Mouse (Mus musculus) liver, embryonic 12.5 days (tissue): Measurements from ENCODE around the gene Lefty1. TPM values are rescaled to one million over a fixed set of nuclear protein-coding genes. Genes with fewer than 3 reads are reported as not detected.
"Not testable (repeated sequence)": the region's sequence is repeated elsewhere in the genome, so short reads cannot be mapped to it uniquely, and the experiment has no call there.

Experiments
- ATAC-seq: fragments of 200-750 bp; cut with Nextera tagmentation; 2 replicates; pipeline ENCODE4 v1.8.0; 2017; ENCODE audit warnings: moderate number of reproducible peaks, mild to moderate bottlenecking, moderate library complexity
- H3K27ac ChIP-seq: fragments of 300-500 bp; sonication (generic); 2 replicates; pipeline ENCODE4 v1.5.1; 2016; ENCODE audit warnings: mild to moderate bottlenecking
- H3K27me3 ChIP-seq: fragments of 300-500 bp; sonication (generic); replicated peaks from 2 replicates; pipeline ENCODE4 v1.6.1; 2016; ENCODE audit warnings: mild to moderate bottlenecking, moderate library complexity
- H3K36me3 ChIP-seq: fragments of 300-500 bp; sonication (generic); 2 replicates; pipeline ENCODE4 v1.6.1; 2016; ENCODE audit warnings: mild to moderate bottlenecking, moderate library complexity
- H3K4me1 ChIP-seq: fragments of 300-500 bp; sonication (generic); 2 replicates; pipeline ENCODE4 v1.6.1; 2016
- H3K4me2 ChIP-seq: fragments of 300-500 bp; sonication (generic); 2 replicates; pipeline ENCODE4 v1.6.1; 2016; ENCODE audit warnings: mild to moderate bottlenecking, moderate library complexity
- H3K4me3 ChIP-seq: fragments of 300-500 bp; sonication (generic); 2 replicates; pipeline ENCODE4 v1.5.1; 2016; ENCODE audit warnings: mild to moderate bottlenecking, moderate library complexity
- H3K9ac ChIP-seq: fragments of 300-500 bp; sonication (generic); 2 replicates; pipeline ENCODE4 v1.6.1; 2016; ENCODE audit warnings: mild to moderate bottlenecking, moderate library complexity
- H3K9me3 ChIP-seq: fragments of 300-500 bp; sonication (generic); replicated peaks from 2 replicates; pipeline ENCODE4 v1.6.1; 2016; ENCODE audit warnings: mild to moderate bottlenecking, moderate library complexity
- WGBS: fragments of 180-500 bp; shearing (Covaris S2); methylation state at CpG from one replicate; pipeline ENCODE4 v1.1.7; 2016; ENCODE audit not compliant: insufficient replicate concordance; 5-methylcytosine and 5-hydroxymethylcytosine counted together
- polyA plus RNA-seq: library from polyadenylated mRNA; unstranded; fragments of >200 nt; fragmentation: Nextera tagmentation; extraction: Ambion mirVana; gene quantifications from 2 replicates; pipeline ENCODE4 v1.2.1, GENCODE M21; 2016

The Lefty1 gene
- polyA plus RNA-seq, 1 experiment from 2014 or later = 4.7 TPM

DNA sequence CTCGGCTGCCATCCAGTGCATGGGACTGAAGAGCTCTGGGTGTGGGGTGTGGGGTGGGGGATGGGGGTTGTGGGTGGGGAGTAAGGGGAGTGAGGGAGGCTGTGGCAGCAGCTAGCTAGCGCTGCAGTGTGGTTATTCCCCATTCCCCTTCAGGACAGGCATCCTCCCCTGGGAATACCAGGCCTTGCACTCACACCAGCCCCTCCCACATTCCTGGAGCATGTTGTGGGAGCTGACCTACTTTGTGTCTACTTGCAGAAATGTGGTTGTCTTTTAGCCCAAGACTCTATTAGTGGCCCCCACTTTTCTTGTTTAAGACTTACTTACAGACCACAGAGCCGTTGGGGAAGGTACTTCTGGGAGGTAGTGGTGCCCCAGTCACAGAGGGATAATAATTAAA, 31.7 kb downstream of the Lefty1 start:
- H3K36me3 ChIP-seq = peaks cover 90% of the 10 kb centered on the region
- no peaks in the 10 kb centered on the region for H3K9me3 ChIP-seq
- WGBS = 71% methylated on average over 3 of the region's 3 CpGs
- H3K9ac ChIP-seq = no peak overlapping the region
- H3K4me1 ChIP-seq = peaks cover 7% of the 10 kb centered on the region; the same call in 1 of the 2 replicates
- no peak overlapping the region for H3K4me2 ChIP-seq
- H3K27ac ChIP-seq = no peak overlapping the region
- no peaks in the 10 kb centered on the region for H3K27me3 ChIP-seq
- H3K4me3 ChIP-seq = no peak overlapping the region
- no peak for ATAC-seq

DNA sequence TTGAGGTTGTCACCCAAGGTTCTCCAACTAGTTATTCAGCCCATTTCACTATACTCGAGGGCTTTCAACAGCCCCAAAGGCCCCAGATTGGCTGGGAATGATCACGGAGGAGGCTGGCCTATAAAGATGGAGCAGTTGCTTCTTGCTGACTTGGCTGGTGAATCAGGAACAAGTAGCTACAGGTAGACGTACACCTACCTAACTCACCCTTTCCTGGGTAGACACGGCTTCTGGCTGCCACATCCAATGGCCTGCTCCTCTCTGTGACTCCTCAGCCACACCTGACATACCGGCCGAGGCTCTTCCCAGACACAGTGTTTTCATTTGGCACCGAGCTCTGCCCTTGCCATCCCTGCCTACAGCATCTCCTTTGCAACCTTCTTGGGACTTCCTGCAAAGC, 32.4 kb downstream of the Lefty1 start:
- H3K9me3 ChIP-seq = no peaks in the 10 kb centered on the region
- ATAC-seq = no peak
- H3K9ac ChIP-seq = no peak overlapping the region
- H3K27me3 ChIP-seq = no peaks in the 10 kb centered on the region
- no peak overlapping the region for H3K27ac ChIP-seq
- no peak overlapping the region for H3K4me2 ChIP-seq
- 79% methylated on average over 7 of the region's 7 CpGs for whole genome bisulfite sequencing
- no peak overlapping the region for H3K4me3 ChIP-seq
- H3K36me3 ChIP-seq = peaks cover 83% of the 10 kb centered on the region
- peaks cover 11% of the 10 kb centered on the region; the same call in 1 of the 2 replicates for H3K4me1 ChIP-seq

DNA sequence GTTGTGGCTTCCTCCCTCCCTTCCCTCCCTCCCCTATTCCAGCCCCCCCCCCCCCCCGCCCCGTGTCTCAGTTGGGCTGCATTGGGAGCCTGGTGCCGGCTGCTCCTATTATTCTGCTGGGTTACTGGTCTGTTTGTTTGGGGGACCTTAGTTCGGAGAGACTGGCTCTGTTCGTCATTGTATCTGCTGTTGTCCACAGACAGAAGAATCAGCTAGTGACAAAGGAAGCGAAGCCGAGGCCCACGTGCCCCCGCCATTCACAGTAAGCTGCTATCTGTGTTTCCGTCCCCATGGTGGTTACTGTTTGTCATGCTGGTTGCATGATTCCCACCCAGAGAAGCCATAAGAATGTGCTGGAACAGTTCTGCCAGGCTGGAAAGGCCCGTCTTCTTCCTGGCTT, 38.1 kb downstream of the Lefty1 start:
- Histone ChIP-seq H3K4me2 (no peak overlapping the region), H3K9ac (no peak overlapping the region), H3K27ac (no peak overlapping the region), H3K27me3 (peaks cover 2% of the 10 kb centered on the region; the same call in 1 of the 2 replicates), H3K36me3 (peaks cover 40% of the 10 kb centered on the region), H3K4me3 (no peak overlapping the region), H3K9me3 (no peaks in the 10 kb centered on the region), H3K4me1 (0 out of 2 replicates have a peak, but pooled peaks cover 5% of the 10 kb centered on the region)
- ATAC-seq = no peak
- WGBS = 65% methylated on average over 10 of the region's 11 CpGs

- ATAC-seq = peak; percentile 56; the same call in 1 of the 2 replicates
- H3K27me3 ChIP-seq = peaks cover 12% of the 10 kb centered on the region; the same call in 1 of the 2 replicates
- 0 out of 2 replicates have a peak, but pooled peaks cover 5% of the 10 kb centered on the region for H3K4me1 ChIP-seq
- no peaks in the 10 kb centered on the region for H3K9me3 ChIP-seq
- no peak overlapping the region for H3K27ac ChIP-seq
- WGBS = 57% methylated on average over 14 of the region's 14 CpGs
- H3K4me2 ChIP-seq = no peak overlapping the region
- H3K36me3 ChIP-seq = peaks cover 30% of the 10 kb centered on the region
- H3K9ac ChIP-seq = no peak overlapping the region
- H3K4me3 ChIP-seq = no peak overlapping the region
Measured at GRCm38 (mm10) chr1:180974126-180974746, 39.4 kb downstream of the Lefty1 start.

- Histone ChIP-seq H3K9me3 (no peaks in the 10 kb centered on the region), H3K4me3 (no peak overlapping the region), H3K36me3 (peaks cover 18% of the 10 kb centered on the region), H3K9ac (no peak overlapping the region), H3K4me1 (peaks cover 18% of the 10 kb centered on the region), H3K4me2 (no peak overlapping the region), H3K27me3 (peaks cover 12% of the 10 kb centered on the region; the same call in 1 of the 2 replicates), H3K27ac (no peak overlapping the region)
- 52% methylated on average over 4 of the region's 4 CpGs for WGBS
- ATAC-seq = no peak
Measured at GRCm38 (mm10) chr1:180976110-180976679, 41.4 kb downstream of the Lefty1 start.

- no peak overlapping the region for H3K4me3 ChIP-seq
- no peak overlapping the region for H3K4me2 ChIP-seq
- ATAC-seq = no peak
- peaks cover 15% of the 10 kb centered on the region for H3K27me3 ChIP-seq
- H3K36me3 ChIP-seq = no peaks in the 10 kb centered on the region
- 75% methylated on average over 24 of the region's 24 CpGs for WGBS
- H3K4me1 ChIP-seq = peaks cover 20% of the 10 kb centered on the region
- H3K9me3 ChIP-seq = no peaks in the 10 kb centered on the region
- no peak overlapping the region for H3K27ac ChIP-seq
- no peak overlapping the region for H3K9ac ChIP-seq
Measured at GRCm38 (mm10) chr1:180979484-180980251, 44.8 kb downstream of the Lefty1 start.

GRCm38 (mm10) chr1:180980464-180980863, 45.6 kb downstream of the Lefty1 start:
- H3K9ac ChIP-seq = no peak overlapping the region
- H3K36me3 ChIP-seq = no peaks in the 10 kb centered on the region
- WGBS = 54% methylated on average over 2 of the region's 2 CpGs
- H3K4me3 ChIP-seq = no peak overlapping the region
- no peaks in the 10 kb centered on the region for H3K9me3 ChIP-seq
- H3K4me2 ChIP-seq = no peak overlapping the region
- peaks cover 15% of the 10 kb centered on the region for H3K27me3 ChIP-seq
- peak; percentile 38 for ATAC-seq
- H3K4me1 ChIP-seq = peaks cover 20% of the 10 kb centered on the region
- H3K27ac ChIP-seq = no peak overlapping the region

DNA sequence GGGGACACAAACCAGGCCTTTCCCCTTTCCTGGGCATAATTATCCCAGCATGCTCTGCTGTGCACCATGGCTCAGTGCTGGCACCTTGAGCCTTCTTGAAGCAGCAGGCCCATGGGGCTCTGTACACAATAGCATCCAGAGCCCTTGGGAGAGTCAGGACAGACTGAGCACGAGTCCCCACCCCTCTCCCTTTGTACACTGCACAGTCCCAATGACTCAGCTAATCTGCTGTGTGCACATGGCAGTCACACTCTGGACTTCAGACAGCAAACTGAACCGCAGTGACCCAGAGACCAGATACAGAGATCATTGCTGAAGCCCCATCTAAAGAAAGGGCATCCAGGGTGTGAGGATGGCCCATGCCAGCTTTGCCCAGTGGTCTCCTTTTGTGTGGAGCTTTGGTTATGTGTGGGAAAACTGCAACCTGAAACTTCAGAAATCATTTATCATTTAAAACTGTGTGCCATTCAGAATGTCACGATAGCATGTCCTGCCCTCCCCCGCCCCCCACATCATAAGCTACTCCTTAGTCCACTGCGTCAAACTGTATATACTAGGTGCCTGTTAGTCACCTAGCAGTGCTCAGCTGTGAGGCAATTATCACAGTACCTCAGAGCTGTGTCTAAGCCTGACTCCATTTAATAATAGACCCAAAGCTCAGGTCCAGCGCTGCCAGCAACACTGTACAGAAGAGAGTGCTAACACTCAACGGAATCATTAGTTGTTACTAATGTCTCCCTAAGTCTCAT, 46.6 kb downstream of the Lefty1 start:
- Histone ChIP-seq H3K4me1 (peaks cover 20% of the 10 kb centered on the region), H3K27me3 (peaks cover 22% of the 10 kb centered on the region), H3K27ac (peak overlapping the region; percentile 3; the same call in 1 of the 2 replicates)
- WGBS = 59% methylated on average over 7 of the region's 7 CpGs
- H3K4me2 ChIP-seq, H3K36me3 ChIP-seq, H3K9ac ChIP-seq, H3K4me3 ChIP-seq, H3K9me3 ChIP-seq: not testable (repeated sequence)
- ATAC-seq = peak; percentile 89

GRCm38 (mm10) chr1:180986701-180987100, 51.9 kb downstream of the Lefty1 start:
- H3K27me3 ChIP-seq = peaks cover 21% of the 10 kb centered on the region
- H3K4me2 ChIP-seq = no peak overlapping the region
- H3K27ac ChIP-seq = no peak overlapping the region
- H3K9ac ChIP-seq = no peak overlapping the region
- WGBS = 75% methylated on average over 8 of the region's 8 CpGs
- no peak for ATAC-seq
- peaks cover 2% of the 10 kb centered on the region for H3K4me1 ChIP-seq
- no peaks in the 10 kb centered on the region for H3K9me3 ChIP-seq
- H3K36me3 ChIP-seq = no peaks in the 10 kb centered on the region
- H3K4me3 ChIP-seq = no peak overlapping the region

DNA sequence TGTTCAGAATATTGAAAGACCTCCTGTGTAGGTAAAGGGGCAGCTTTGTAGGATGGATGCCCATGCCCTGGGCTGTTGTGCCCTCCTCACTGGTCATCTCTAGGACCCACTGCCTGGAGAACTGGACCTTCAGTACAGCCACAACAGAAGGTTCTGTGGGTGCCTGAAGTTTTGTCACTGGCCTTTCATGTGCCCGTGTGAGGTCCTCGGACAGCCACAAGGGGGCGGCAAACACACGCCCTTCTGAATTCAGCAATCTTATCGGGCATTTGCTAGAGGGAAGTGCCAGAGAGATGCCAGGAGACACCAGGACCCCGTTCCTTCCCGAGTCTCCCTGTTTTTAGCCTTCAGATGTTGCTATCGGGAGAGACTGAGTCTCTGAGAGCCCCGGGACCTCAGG, 52.9 kb downstream of the Lefty1 start:
- Histone ChIP-seq H3K9ac (no peak overlapping the region), H3K4me2 (no peak overlapping the region), H3K36me3 (no peaks in the 10 kb centered on the region), H3K4me3 (no peak overlapping the region), H3K27me3 (peaks cover 21% of the 10 kb centered on the region), H3K27ac (no peak overlapping the region), H3K9me3 (no peaks in the 10 kb centered on the region), H3K4me1 (no peaks in the 10 kb centered on the region)
- peak; percentile 46; the same call in 1 of the 2 replicates for ATAC-seq
- 3% methylated on average over 9 of the region's 9 CpGs for WGBS
